Mouse (Mus musculus) bone marrow, adult 2 months (tissue): ENCODE data around the gene Mitd1. TPM values are rescaled to one million over a fixed set of nuclear protein-coding genes. Genes with fewer than 3 reads are reported as not detected.

Experiments
- H3K27ac ChIP-seq: fragments of 200-500 bp; 2 replicates; pipeline ENCODE4 v1.5.1; 2012; ENCODE audit warnings: low read depth, mild to moderate bottlenecking, control low read depth, inconsistent platforms, low read length; ENCODE audit not compliant: control insufficient read depth, poor library complexity, insufficient read depth
- H3K4me1 ChIP-seq: fragments of 200-500 bp; 2 replicates; pipeline ENCODE4 v1.6.1; 2011; ENCODE audit warnings: low read length; ENCODE audit not compliant: control insufficient read depth, insufficient read depth
- H3K4me3 ChIP-seq: fragments of 200-500 bp; replicated peaks from 2 replicates; pipeline ENCODE3; 2011; ENCODE audit warnings: mild to moderate bottlenecking, low read depth, low read length, control low read depth; ENCODE audit not compliant: control insufficient read depth
- CTCF ChIP-seq: fragments of 200-500 bp; IDR thresholded peaks from 2 replicates; pipeline ENCODE4 v1.5.1; 2011; ENCODE audit warnings: low read length, control low read depth; ENCODE audit not compliant: control insufficient read depth, insufficient read depth
- POLR2A ChIP-seq: fragments of 200-500 bp; IDR thresholded peaks from 2 replicates; pipeline ENCODE4 v1.6.1; 2011; ENCODE audit warnings: low read depth, mild to moderate bottlenecking, control low read depth, low read length, borderline replicate concordance; ENCODE audit not compliant: control insufficient read depth
- WGBS: fragments of 180-500 bp; shearing (Covaris S2); methylation state at CpG from one replicate; pipeline ENCODE4 v1.1.7; 2018; 5-methylcytosine and 5-hydroxymethylcytosine counted together
- polyA plus RNA-seq: library from polyadenylated mRNA; stranded (reverse); fragments of >200 nt; gene quantifications from 2 replicates; pipeline ENCODE4 v1.2.4, GENCODE M21; 2011; ENCODE audit warnings: low replicate concordance; ENCODE audit not compliant: missing spikeins, insufficient read depth, insufficient read length

The Mitd1 gene
- polyA plus RNA-seq, 1 experiment = 15.3 TPM

DNA sequence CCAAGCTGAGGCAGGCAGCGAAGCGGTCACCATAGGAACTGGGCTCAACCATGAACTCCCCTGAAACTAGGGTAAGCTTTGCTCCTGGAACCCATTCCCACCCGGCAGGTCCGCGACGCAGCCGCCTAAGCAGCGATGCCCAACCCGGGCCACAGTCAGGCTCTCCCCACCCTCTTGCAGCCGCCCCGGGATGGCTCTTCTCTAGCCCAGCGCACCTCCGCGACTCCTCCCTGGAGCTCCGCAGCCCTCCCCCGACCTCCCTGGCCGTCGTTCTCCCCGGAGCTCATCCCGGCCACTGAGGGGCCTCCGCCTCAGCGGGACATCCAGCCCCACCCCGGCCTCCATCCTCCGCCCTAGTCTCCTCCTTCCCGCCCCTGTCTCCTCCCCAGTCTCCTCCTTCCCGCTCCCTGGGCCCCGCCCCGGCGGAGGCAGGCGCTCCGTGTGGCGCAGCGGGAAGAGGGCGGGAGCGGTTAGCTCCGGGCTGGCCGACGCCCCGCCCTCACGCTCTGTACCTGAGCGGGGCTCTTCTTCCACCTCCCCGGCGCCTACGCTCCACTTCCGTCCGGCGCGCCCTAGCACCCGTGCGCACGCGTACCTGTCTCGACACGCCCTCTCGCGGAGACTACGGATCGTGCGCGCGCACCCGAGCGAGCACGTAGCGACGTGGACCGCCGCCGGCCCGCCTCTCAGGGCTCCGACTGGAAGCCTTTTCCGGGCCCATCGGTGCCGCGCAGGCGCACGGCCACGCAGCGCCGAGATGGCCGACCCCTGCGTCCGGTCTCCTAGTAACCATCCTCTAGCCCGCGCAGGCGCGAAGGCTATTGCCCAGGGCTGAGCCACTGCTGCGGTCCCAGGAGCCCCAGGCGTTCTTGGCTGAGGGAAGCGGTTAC is 25.5 kb downstream of the Mitd1 start:
- Histone ChIP-seq H3K4me3 (peak overlapping the region; percentile 79), H3K4me1 (peaks cover 6% of the 10 kb centered on the region), H3K27ac (peak overlapping the region; percentile 73)
- WGBS = 1% methylated on average over 90 of the region's 90 CpGs
- TF ChIP-seq CTCF = no peak
- TF ChIP-seq POLR2A = peak; percentile 91; the same call in 1 of the 2 replicates

DNA sequence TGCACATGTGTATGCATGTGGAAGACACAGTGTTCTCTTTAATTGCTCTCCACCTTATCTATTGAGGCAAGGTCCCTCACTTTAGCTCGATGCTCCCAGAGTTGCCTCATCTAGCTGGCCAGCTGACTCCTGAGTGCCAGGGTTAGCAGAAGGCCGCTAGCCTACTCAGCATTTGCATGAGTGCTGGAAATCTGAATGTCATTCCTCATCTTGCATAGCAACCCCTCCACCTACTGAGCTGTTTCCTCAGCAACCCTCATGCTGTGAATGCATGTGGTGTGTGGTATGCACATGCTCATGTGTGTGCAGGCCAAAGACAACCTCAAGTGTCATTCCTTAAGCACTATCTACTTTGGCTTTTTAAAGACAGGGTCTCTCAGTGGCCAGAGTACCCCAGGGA is 39.5 kb downstream of the Mitd1 start:
- 63% methylated on average over 2 of the region's 2 CpGs for WGBS
- Histone ChIP-seq H3K4me3 (no peak overlapping the region), H3K4me1 (no peaks in the 10 kb centered on the region), H3K27ac (no peak overlapping the region)
- TF ChIP-seq CTCF = no peak
- no peak for TF ChIP-seq POLR2A

DNA sequence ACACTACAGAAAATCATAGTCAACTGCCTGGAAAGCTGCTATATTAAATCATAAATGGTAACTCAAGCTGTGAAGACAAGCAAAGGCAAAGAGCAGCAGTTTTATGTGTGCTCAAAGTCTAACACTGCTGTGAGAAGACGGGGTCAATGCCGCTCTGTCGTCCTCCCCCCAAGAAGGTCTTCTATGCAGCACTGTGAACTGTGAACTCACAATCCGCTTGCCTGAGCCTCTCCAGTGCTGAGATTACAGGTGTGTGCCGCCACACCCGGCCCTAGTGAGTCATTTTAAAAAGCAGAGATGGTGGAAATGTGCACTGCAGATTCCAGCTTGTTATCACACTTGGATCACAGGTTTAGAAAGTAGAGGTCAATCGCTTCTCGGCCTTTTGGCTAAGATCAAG is 43.3 kb downstream of the Mitd1 start:
- TF ChIP-seq POLR2A (no peak), CTCF (no peak)
- Histone ChIP-seq H3K4me1 (no peaks in the 10 kb centered on the region), H3K27ac (no peak overlapping the region), H3K4me3 (no peak overlapping the region)
- 85% methylated on average over 8 of the region's 8 CpGs for WGBS

DNA sequence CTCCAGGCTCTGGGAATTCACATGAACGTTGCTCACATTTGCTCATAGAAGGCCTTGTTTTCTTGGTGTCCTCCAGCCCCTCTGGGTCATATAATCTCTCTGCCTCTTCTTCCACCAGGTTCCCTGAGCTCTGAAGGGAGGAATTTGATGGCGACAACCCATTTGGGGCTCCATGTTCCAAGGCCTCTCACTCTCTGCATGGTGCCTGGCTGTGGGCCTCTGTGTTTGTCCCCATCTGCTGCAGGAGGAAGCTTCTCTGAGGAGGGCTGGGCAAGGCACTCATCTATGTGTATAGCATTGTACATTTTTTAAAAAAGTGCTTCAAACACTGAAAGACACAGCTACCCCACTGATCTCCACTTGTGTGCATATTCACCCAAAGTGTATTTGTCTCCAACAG is 58.5 kb downstream of the Mitd1 start:
- Histone ChIP-seq H3K4me3 (no peak overlapping the region), H3K27ac (no peak overlapping the region), H3K4me1 (no peaks in the 10 kb centered on the region; the same call in 1 of the 2 replicates)
- WGBS = 75% methylated on average over 2 of the region's 2 CpGs
- TF ChIP-seq CTCF = no peak
- TF ChIP-seq POLR2A = no peak

Other genes with a start within 250 kb of the Mitd1 start
- gene 2010300C02Rik, start 170.3 kb downstream of the Mitd1 start, polyA plus RNA-seq = not detected in 2 replicates
- 0.95 and 3.6 TPM in 2 replicates for gene Tsga10, start 24.0 kb downstream of the Mitd1 start, polyA plus RNA-seq
- 4.0 TPM in 1 of 2 replicates, not detected in the other for gene Lipt1, start 18.7 kb downstream of the Mitd1 start, polyA plus RNA-seq
- 73.9 and 94.1 TPM in 2 replicates for gene Mrpl30, start 66 bp upstream of the Mitd1 start, polyA plus RNA-seq
- gene Lyg2, start 26.1 kb upstream of the Mitd1 start, polyA plus RNA-seq = not detected in 2 replicates
- not detected in 2 replicates for gene Lyg1, start 67.3 kb upstream of the Mitd1 start, polyA plus RNA-seq
- 31.7 and 38.5 TPM in 2 replicates for gene Txndc9, start 107.5 kb upstream of the Mitd1 start, polyA plus RNA-seq
- 22.8 and 26.8 TPM in 2 replicates for gene Eif5b, start 107.6 kb upstream of the Mitd1 start, polyA plus RNA-seq
- 13.8 and 20.1 TPM in 2 replicates for gene Rev1, start 239.4 kb upstream of the Mitd1 start, polyA plus RNA-seq